Mouse (Mus musculus) embryonic fibroblast, embryonic 13.5 days (primary cell): ENCODE measurements around the gene Fam160a1.

ENCODE experiments used
- CTCF ChIP-seq: IDR thresholded peaks from 2 replicates; pipeline ENCODE4 v1.5.1; 2011; ENCODE audit warnings: mild to moderate bottlenecking, control low read depth, low read length, moderate library complexity, borderline replicate concordance; ENCODE audit not compliant: insufficient read depth
- POLR2A ChIP-seq: IDR thresholded peaks from 2 replicates; pipeline ENCODE4 v1.6.1; 2011; ENCODE audit warnings: low read depth, mild to moderate bottlenecking, control low read depth, low read length, moderate library complexity

- TF ChIP-seq CTCF (no peak), POLR2A (no peak)
Measured at GRCm38 (mm10) chr3:85703141-85703882, 113.8 kb downstream of the Fam160a1 start.
